Mouse (Mus musculus) E14TG2a.4 (cell line): ENCODE measurements around the gene Gm1043.

Source experiments
- H3K27me3 ChIP-seq: 2 replicates; pipeline ENCODE4 v1.6.1; 2014; ENCODE audit warnings: low read length, control low read depth; ENCODE audit not compliant: insufficient read depth
- H3K36me3 ChIP-seq: 2 replicates; pipeline ENCODE4 v1.6.1; 2014; ENCODE audit warnings: low read length, control low read depth; ENCODE audit not compliant: insufficient read depth
- H3K4me1 ChIP-seq: replicated peaks from 2 replicates; pipeline ENCODE4 v1.6.1; 2014; ENCODE audit warnings: low read depth, low read length, control low read depth
- H3K4me3 ChIP-seq: replicated peaks from 2 replicates; pipeline ENCODE4 v1.5.1; 2014; ENCODE audit warnings: mild to moderate bottlenecking, low read length
- H3K9me3 ChIP-seq: 2 replicates; pipeline ENCODE4 v1.6.1; 2014; ENCODE audit warnings: low read length, control low read depth
- CTCF ChIP-seq: conservative IDR thresholded peaks from 2 replicates; pipeline ENCODE4 v1.5.1; 2014; ENCODE audit warnings: low read length
- NANOG ChIP-seq: IDR thresholded peaks from 2 replicates; pipeline ENCODE4 v1.6.1; 2014; ENCODE audit warnings: borderline replicate concordance, low read length, mixed read lengths
- POU5F1 ChIP-seq: IDR thresholded peaks from 2 replicates; pipeline ENCODE4 v1.6.1; 2014; ENCODE audit warnings: low read length, borderline replicate concordance

Gm1043 gene

DNA sequence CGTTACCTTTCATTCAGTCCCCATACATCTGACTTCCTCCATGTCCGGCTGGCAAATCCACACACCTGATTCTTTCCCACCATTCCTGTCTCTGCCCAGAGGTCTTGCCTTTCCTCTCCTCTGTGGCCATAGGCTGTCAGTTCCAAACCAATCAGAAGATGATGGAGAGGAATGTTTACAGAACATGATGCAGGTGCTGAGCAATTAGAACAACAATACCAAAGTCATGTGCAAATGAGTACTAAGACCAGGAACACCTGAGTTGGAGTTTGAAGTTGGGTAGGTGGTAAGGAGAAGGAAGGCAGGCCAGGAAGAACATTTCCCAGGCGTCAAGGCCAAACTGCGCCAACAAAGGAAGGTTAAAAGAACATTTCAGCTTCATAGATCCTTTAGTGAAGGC, 5.7 kb upstream of the Gm1043 start:
- TF ChIP-seq NANOG (no peak), POU5F1 (no peak)
- no peaks in the 10 kb centered on the region for H3K9me3 ChIP-seq
- no peaks in the 10 kb centered on the region for H3K36me3 ChIP-seq
- peaks cover 63% of the 10 kb centered on the region for H3K4me1 ChIP-seq
- peaks cover 5% of the 10 kb centered on the region for H3K27me3 ChIP-seq
- H3K4me3 ChIP-seq: no peak overlapping the region

DNA sequence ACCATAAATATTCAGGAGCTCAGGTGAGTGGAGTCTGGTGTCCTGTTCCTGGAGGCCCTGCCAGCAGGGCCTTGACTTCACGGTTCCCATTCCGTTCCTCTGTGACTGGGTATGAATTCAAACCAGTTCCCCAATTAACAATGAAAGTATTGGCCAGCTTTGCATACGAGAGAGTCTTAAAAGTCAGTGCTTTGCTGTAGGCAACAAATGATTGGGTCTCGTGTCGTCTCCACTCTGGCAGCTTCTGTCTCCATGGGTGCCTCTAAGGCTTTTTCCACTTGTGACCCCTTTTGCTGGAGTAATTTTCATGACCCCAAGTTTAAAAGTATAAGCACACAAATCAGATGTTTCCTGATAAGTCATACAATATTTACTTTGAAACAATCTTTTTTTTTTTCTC, 4.6 kb upstream of the Gm1043 start:
- Histone ChIP-seq H3K36me3 (no peaks in the 10 kb centered on the region), H3K9me3 (no peaks in the 10 kb centered on the region), H3K27me3 (peaks cover 10% of the 10 kb centered on the region), H3K4me3 (no peak overlapping the region), H3K4me1 (peaks cover 72% of the 10 kb centered on the region)
- no peak for TF ChIP-seq POU5F1
- no peak for TF ChIP-seq CTCF
- no peak for TF ChIP-seq NANOG

DNA sequence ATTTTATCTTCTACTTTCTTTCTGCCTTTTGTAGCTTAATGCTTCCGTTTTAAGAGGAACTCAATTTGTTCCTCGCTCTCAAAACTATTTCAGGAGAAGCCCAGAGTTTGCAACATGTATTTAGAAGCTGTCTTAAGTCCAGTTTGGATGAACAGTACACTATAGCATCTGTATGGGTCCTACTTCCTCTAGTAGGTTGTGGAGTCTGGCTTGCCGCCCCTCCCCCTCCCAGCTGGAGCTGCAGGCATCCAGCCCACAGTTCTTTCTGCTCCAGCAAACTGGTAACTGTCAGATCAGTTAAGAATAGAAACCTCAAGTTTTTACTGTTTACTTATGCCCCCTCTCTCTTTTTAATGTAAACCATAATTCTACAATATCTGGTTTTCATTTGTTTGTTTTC, 2.8 kb upstream of the Gm1043 start:
- Histone ChIP-seq H3K27me3 (peaks cover 10% of the 10 kb centered on the region), H3K4me3 (no peak overlapping the region), H3K9me3 (no peaks in the 10 kb centered on the region), H3K4me1 (peaks cover 68% of the 10 kb centered on the region), H3K36me3 (no peaks in the 10 kb centered on the region)
- TF ChIP-seq NANOG: no peak
- no peak for TF ChIP-seq CTCF
- TF ChIP-seq POU5F1: no peak

DNA sequence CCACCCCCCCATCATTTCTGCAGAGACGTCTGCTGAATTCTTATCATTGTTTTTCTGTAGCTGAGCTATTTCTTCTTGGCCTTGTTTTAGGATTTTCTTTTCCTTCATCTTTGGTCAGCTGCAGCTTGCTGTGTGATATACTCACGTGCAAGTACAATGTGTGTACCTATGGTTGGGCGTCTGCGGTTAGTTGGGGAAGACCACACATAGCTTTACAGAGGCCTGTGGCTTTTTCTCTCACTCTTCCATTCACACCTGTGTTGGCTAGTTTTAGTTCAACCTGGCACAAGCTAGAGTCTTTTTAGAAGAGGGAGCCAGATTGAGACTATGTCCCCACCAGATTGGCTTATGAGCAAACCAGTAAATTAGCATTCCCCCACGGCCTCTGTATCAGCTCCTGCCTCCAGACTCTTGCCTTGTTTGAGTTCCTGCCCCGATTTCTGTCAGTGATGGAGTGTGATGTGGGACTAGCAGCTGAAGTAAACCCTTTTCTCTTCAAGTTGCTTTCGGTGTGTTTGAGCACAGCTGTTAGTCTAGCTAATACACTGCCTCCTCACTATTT, 1.9 kb upstream of the Gm1043 start:
- no peak for TF ChIP-seq CTCF
- TF ChIP-seq NANOG: no peak
- no peaks in the 10 kb centered on the region for H3K9me3 ChIP-seq
- no peaks in the 10 kb centered on the region for H3K36me3 ChIP-seq
- H3K4me1 ChIP-seq: peaks cover 69% of the 10 kb centered on the region
- H3K27me3 ChIP-seq: peaks cover 10% of the 10 kb centered on the region
- H3K4me3 ChIP-seq: no peak overlapping the region

DNA sequence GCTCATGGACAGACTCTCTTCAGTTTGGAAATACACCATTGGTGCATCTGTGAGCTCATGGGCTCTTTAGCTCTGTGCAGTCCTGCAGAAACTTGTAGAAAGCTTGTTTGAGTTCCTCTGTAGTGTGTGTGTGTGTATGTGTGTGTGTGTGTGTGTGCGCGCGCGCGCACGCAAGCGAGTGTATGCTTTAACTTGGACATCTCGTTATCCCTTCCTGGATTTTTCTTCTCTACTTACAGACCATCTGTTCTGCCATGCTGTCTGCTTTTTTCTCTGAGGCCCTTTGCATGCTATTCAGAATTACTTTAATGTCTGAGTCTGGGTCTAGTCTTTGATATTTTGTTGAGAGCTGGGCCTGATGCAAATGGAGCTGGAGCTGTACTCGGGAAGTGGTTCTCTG, 1.3 kb upstream of the Gm1043 start:
- Histone ChIP-seq H3K36me3 (no peaks in the 10 kb centered on the region), H3K27me3 (peaks cover 7% of the 10 kb centered on the region; the same call in 1 of the 2 replicates), H3K4me1 (peaks cover 70% of the 10 kb centered on the region), H3K9me3 (no peaks in the 10 kb centered on the region), H3K4me3 (no peak overlapping the region)
- no peak for TF ChIP-seq NANOG
- TF ChIP-seq CTCF: no peak
- TF ChIP-seq POU5F1: no peak

DNA sequence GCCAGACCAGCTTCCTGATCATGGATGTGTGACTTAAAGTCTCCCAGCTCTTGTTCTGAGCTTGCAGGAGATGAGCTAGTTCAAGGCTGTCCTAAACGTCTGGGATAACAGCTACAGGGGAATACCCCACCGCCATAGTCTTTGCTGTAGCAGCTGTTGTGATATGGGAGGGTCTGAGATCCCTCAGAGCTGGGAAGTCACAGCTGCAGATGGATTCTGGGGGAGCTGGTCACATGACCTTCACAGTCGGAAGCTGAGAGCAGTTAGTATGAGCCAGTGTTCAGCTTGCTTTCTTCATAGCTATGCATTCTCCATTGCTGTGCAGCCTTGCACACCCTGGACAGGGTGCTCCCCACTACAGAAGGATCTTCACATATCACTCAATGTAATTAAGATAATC, 748 bp downstream of the Gm1043 start:
- H3K36me3 ChIP-seq: no peaks in the 10 kb centered on the region
- peak overlapping the region; percentile 67 for H3K4me3 ChIP-seq
- TF ChIP-seq POU5F1 (no peak), NANOG (no peak), CTCF (no peak)
- peaks cover 18% of the 10 kb centered on the region for H3K27me3 ChIP-seq
- peaks cover 73% of the 10 kb centered on the region for H3K4me1 ChIP-seq
- no peaks in the 10 kb centered on the region for H3K9me3 ChIP-seq

DNA sequence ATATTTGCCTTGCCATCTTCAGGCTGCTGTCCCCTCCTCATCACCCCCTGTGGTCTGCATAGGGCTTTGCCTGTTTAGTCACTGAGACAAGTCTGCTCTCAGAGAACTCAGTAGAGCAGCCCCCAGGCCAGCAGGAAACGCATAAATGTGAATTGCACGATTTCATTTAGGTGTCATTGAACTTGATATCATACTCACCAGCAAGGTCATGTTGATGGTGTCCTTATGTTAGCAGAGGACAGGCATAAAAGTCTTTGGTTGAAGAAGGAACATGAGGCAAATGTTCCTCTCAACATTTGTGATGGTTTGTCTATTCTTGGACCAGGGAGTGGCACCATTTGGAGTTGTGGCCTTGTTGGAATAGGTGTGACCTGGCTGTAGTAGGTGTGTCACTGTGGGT, 2.6 kb downstream of the Gm1043 start:
- Histone ChIP-seq H3K36me3 (peaks cover 3% of the 10 kb centered on the region), H3K4me3 (no peak overlapping the region), H3K27me3 (peaks cover 36% of the 10 kb centered on the region), H3K9me3 (no peaks in the 10 kb centered on the region), H3K4me1 (peaks cover 69% of the 10 kb centered on the region)
- TF ChIP-seq NANOG (no peak), CTCF (no peak), POU5F1 (no peak)

DNA sequence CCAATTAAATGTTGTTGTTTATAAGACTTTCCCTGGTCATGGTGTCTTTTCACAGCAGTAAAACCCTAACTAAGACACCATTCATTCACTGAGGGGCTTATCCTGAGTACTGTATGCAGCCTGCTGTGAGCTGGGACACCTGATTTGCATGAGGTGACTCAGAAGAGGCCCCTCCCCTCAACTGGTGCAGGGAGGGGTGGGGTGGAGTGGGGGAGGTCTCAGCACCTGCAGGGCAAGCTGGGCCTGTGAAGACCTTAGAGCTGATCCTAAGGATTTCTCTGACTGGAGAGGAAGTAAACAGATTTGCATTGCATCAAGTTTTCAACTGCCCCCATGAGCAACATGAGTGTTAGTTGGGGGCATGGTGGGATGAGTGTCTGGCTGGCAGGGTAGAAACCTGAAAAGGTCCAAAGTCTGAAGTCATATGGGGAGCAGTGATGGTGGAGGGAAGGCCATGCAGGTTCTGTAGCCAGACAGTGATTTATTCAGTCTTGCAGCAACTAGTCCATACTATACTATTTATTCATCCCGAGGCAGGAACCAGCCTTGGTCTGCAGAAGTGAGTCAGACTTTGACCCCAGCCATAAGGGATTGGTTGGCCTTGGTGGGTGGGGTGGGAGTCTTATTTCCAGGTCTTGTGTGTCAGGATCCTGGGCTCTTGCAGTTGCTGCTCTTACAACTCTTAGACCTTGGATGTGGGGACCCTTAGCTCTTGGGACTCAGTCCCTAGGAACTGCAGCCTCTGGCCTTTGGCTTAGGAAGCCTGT, 3.4 kb downstream of the Gm1043 start:
- TF ChIP-seq NANOG (peak; percentile 37; the same call in 1 of the 2 replicates), CTCF (no peak), POU5F1 (no peak)
- H3K27me3 ChIP-seq: peaks cover 40% of the 10 kb centered on the region
- no peak overlapping the region for H3K4me3 ChIP-seq

DNA sequence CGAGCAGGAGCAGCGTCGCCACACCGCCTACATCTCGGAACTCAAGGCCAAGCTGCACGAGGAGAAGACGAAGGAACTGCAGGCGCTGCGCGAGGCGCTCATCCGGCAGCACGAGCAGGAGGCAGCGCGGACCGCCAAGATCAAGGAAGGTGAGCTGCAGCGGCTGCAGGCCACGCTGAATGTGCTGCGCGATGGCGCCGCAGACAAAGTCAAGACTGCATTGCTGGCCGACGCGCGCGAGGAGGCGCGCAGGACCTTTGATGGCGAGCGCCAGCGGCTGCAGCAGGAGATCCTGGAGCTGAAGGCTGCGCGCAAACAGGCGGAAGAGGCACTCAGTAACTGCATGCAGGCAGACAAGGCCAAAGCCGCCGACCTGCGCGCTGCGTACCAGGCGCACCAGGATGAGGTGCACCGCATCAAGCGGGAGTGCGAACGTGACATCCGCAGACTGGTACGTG, 6.0 kb downstream of the Gm1043 start:
- TF ChIP-seq CTCF (no peak), NANOG (no peak), POU5F1 (no peak)
- Histone ChIP-seq H3K9me3 (no peaks in the 10 kb centered on the region), H3K4me3 (peak overlapping the region; percentile 81), H3K36me3 (peaks cover 12% of the 10 kb centered on the region), H3K4me1 (peaks cover 59% of the 10 kb centered on the region), H3K27me3 (peaks cover 36% of the 10 kb centered on the region)

More for the DNA sequence above, 3.4 kb downstream of the Gm1043 start:
- Histone ChIP-seq H3K36me3 (peaks cover 7% of the 10 kb centered on the region), H3K9me3 (no peaks in the 10 kb centered on the region), H3K4me1 (peaks cover 68% of the 10 kb centered on the region)
